Mouse (Mus musculus) urinary bladder, adult 2 months (tissue): ENCODE measurements around the gene Vmn2r116. TPM values are rescaled to one million over a fixed set of nuclear protein-coding genes. Genes with fewer than 3 reads are reported as not detected.
"Not testable (repeated sequence)": the region's sequence is repeated elsewhere in the genome, so short reads cannot be mapped to it uniquely, and the experiment has no call there.

ENCODE experiments used
- DNase-seq: peaks from one replicate; pipeline ENCODE4 v3.0.0; 2022; ENCODE audit warnings: low spot score
- polyA plus RNA-seq: library from polyadenylated mRNA; depleted of rRNA; stranded (reverse); fragments of >200 nt; gene quantifications from 2 replicates; pipeline ENCODE4 v1.2.3, GENCODE M21; 2012; rRNA removed

The Vmn2r116 gene
- not detected in 2 replicates for polyA plus RNA-seq

GRCm38 (mm10) chr17:23384304-23384703, at the start of gene Vmn2r116:
Gene Vmn2r116 (plus strand): TSS chr17:23384604.
- not testable (repeated sequence) for DNase-seq

- not testable (repeated sequence) for DNase-seq
Observed at GRCm38 (mm10) chr17:23343441-23343840, 41.0 kb upstream of the Vmn2r116 start, which contains the start of gene Vmn2r115. Gene Vmn2r115 (plus strand): TSS chr17:23343741.

GRCm38 (mm10) chr17:23351644-23352043, 32.8 kb upstream of the Vmn2r116 start:
- no peak for DNase-seq

- no peak for DNase-seq
Observed at GRCm38 (mm10) chr17:23433150-23433679, 48.8 kb downstream of the Vmn2r116 start.

Other genes starting within 250 kb of the Vmn2r116 start
- 5.3 and 5.4 TPM in 2 replicates for gene Zfp40, start 191.4 kb upstream of the Vmn2r116 start, polyA plus RNA-seq
- not detected in 2 replicates for gene Vmn2r114, start 72.1 kb upstream of the Vmn2r116 start, polyA plus RNA-seq
- not detected in 2 replicates for gene Vmn2r115, start 40.9 kb upstream of the Vmn2r116 start, polyA plus RNA-seq
- gene Vmn2r117, start 95.1 kb downstream of the Vmn2r116 start, polyA plus RNA-seq: not detected in 2 replicates
- gene Zfp213, start 179.6 kb downstream of the Vmn2r116 start, polyA plus RNA-seq: 7.6 and 7.8 TPM in 2 replicates
- 9.2 and 11.9 TPM in 2 replicates for gene Zfp13, start 214.9 kb downstream of the Vmn2r116 start, polyA plus RNA-seq
- gene Zscan10, start 216.3 kb downstream of the Vmn2r116 start, polyA plus RNA-seq: 0.04 TPM in 2 replicates